Mouse (Mus musculus) Patski (cell line): ENCODE measurements around the gene Hoxa11. TPM values are rescaled to one million over a fixed set of nuclear protein-coding genes. Genes with fewer than 3 reads are reported as not detected.

ENCODE experiments used
- ATAC-seq: fragments of 100-300 bp; one replicate; pipeline ENCODE4 v1.8.0; 2021
- CTCF ChIA-PET: fragments of 350-600 bp; sonication (Branson Sonifier 250); formaldehyde crosslinking; loops from one replicate; lab custom pipeline; 2022; ENCODE audit warnings: inconsistent platforms; lab: Charles Lee
- POLR2A ChIA-PET: fragments of 350-600 bp; sonication (Branson Sonifier 250); formaldehyde crosslinking; loops from one replicate; lab custom pipeline; 2022; ENCODE audit warnings: antibody characterized with exemption, inconsistent platforms; lab: Charles Lee
- DNase-seq: peaks from one replicate; pipeline ENCODE4 v3.0.0-alpha.2; 2011; ENCODE audit warnings: low read depth, low spot score
- H3K27me3 ChIP-seq: fragments of 371-371 bp; one replicate; pipeline ENCODE4 v1.5.1; 2021
- CTCF ChIP-seq: fragments of 100-300 bp; IDR thresholded peaks from one replicate; pipeline ENCODE4 v1.5.1; 2021
- in situ Hi-C: fragments of 300-500 bp; cut with MboI; formaldehyde crosslinking; loops from 3 replicates; pipeline ENCODE4 v1.11.1; 2018; ENCODE audit warnings: low pct_unique_long_range_greater_than_20kb, mixed read lengths
- polyA plus RNA-seq: library from polyadenylated mRNA; unstranded; gene quantifications from one replicate; pipeline ENCODE4 v1.2.3, GENCODE M21; 2021

Hoxa11 gene
- polyA plus RNA-seq, 1 experiment from 2014 or later, result 19.3 TPM

- H3K27me3 ChIP-seq, result no peaks in the 10 kb centered on the region
- POLR2A ChIA-PET, result interaction anchor here (0.6 to 1.0 kb wide), 3 partner anchors 12 to 604 kb away, joined by 3 to 6 read pairs (median 4); no protein-coding TSS in a partner anchor
- no peak for TF ChIP-seq CTCF
- in situ Hi-C loops, result loop anchor here (25.0 kb wide), 1 partner anchor 490 kb away; no protein-coding TSS in a partner anchor
- ATAC-seq (no peak), DNase-seq (no peak)
- CTCF ChIA-PET, result interaction anchor here (0.7 to 2.6 kb wide), 8 partner anchors 9 to 327 kb away, joined by 3 to 7 read pairs (median 3); partner anchors contain the start of gene Hoxa10
Measured at GRCm38 (mm10) chr6:52202362-52203120, 43.1 kb downstream of the Hoxa11 start.

GRCm38 (mm10) chr6:52201269-52201668, 44.3 kb downstream of the Hoxa11 start:
- CTCF ChIA-PET, result interaction anchor here (1.0 to 2.6 kb wide), 8 partner anchors 10 to 326 kb away, joined by 3 to 7 read pairs (median 4); partner anchors contain the start of gene Hoxa10
- POLR2A ChIA-PET, result interaction anchor here (0.6 to 0.8 kb wide), 2 partner anchors 31 to 268 kb away, joined by 4 read pairs; no protein-coding TSS in a partner anchor
- DNase-seq (no peak), ATAC-seq (no peak)
- in situ Hi-C loops, result loop anchor here (25.0 kb wide), 1 partner anchor 489 kb away; no protein-coding TSS in a partner anchor
- no peak for TF ChIP-seq CTCF
- H3K27me3 ChIP-seq, result no peaks in the 10 kb centered on the region

GRCm38 (mm10) chr6:52200751-52201250, 44.8 kb downstream of the Hoxa11 start:
- DNase-seq, result no peak
- TF ChIP-seq CTCF, result no peak

DNA sequence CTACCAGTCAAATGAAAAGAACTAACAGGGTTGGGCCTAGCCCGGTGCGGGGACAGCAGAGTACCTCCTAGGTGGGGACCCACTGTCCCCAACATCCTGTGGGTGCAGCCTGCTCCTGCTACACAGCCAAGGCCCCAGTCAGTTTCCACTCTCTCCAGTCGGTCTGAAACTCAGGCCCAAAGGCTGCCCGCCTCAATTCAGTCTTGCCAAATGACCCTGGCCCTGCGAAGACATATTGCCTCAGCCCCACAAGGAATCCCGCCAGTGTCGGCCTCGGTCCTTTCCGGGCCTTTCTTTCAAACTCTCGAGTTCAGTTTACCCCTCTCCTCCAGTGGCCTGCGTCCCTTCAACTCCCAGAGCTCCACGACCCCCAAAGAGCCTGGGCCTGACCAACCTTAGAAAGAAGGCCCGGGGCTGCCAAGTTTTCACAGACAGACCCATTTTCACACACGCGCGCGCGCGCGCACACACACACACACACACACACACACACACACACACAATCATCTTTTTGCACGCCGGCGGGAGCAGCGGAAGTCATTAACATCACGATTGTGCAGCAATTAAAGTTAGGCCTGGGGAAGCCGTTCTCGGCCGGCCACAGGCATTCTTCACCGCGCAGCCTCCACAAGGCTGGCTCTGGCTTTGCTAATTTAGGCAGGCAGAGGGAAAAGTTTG, 45.4 kb downstream of the Hoxa11 start:
- no peak for DNase-seq
- ChIA-PET POLR2A (interaction anchor here (0.7 kb wide), 1 partner anchor 297 kb away, joined by 3 read pairs; no protein-coding TSS in a partner anchor), CTCF (interaction anchor here (1.1 to 1.7 kb wide), 2 partner anchors 16 to 53 kb away, joined by 3 to 7 read pairs; no protein-coding TSS in a partner anchor)
- no peaks in the 10 kb centered on the region for H3K27me3 ChIP-seq
- no peak for TF ChIP-seq CTCF
- no peak for ATAC-seq
- in situ Hi-C loops, result loop anchor here (25.0 kb wide), 1 partner anchor 488 kb away; no protein-coding TSS in a partner anchor

More at GRCm38 (mm10) chr6:52200751-52201250, 44.8 kb downstream of the Hoxa11 start:
- ChIA-PET POLR2A (no interaction called here), CTCF (interaction anchor here (1.1 to 2.6 kb wide), 6 partner anchors 11 to 322 kb away, joined by 3 to 7 read pairs (median 4); no protein-coding TSS in a partner anchor)
- H3K27me3 ChIP-seq, result no peaks in the 10 kb centered on the region
- in situ Hi-C loops, result loop anchor here (25.0 kb wide), 1 partner anchor 488 kb away; no protein-coding TSS in a partner anchor
- no peak for ATAC-seq

GRCm38 (mm10) chr6:52197271-52197670, 48.3 kb downstream of the Hoxa11 start:
- in situ Hi-C loops, result no loop called here
- ChIA-PET CTCF (interaction anchor here (0.8 to 1.6 kb wide), 4 partner anchors 13 to 321 kb away, joined by 3 to 4 read pairs (median 4); no protein-coding TSS in a partner anchor), POLR2A (interaction anchor here (0.6 to 0.9 kb wide), 3 partner anchors 19 to 36 kb away, joined by 3 to 5 read pairs (median 3); no protein-coding TSS in a partner anchor)
- no peak for TF ChIP-seq CTCF
- H3K27me3 ChIP-seq, result no peaks in the 10 kb centered on the region
- ATAC-seq (no peak), DNase-seq (no peak)

- in situ Hi-C loops, result no loop called here
- POLR2A ChIA-PET, result interaction anchor here (0.6 to 0.9 kb wide), 3 partner anchors 18 to 36 kb away, joined by 3 to 5 read pairs (median 3); no protein-coding TSS in a partner anchor
- H3K27me3 ChIP-seq, result no peaks in the 10 kb centered on the region
- DNase-seq (no peak), ATAC-seq (no peak)
- no peak for TF ChIP-seq CTCF
- CTCF ChIA-PET, result interaction anchor here (0.8 to 1.6 kb wide), 4 partner anchors 13 to 320 kb away, joined by 3 to 4 read pairs (median 4); no protein-coding TSS in a partner anchor
Measured at GRCm38 (mm10) chr6:52196811-52197210, 48.8 kb downstream of the Hoxa11 start.

DNA sequence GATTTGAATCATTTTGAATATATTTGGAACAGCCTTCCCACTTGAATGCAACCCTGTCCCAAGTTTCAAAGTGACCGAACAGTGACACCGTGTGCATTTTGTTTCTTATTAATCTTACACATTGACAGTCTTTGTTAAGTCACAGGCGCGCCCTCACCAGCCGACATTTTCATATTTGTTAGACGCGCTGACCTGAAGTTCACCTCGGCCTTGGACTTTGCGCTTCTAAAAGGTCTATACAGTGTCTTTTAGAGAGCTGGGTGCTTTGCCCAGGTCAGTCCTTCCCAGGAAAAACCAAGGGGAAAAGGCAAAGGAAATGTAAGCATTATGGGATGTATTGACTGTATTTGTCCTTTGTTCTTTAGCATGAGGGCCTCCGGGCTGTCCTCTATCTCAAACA, 50.9 kb downstream of the Hoxa11 start:
- in situ Hi-C loops, result no loop called here
- ATAC-seq (no peak), DNase-seq (no peak)
- CTCF ChIA-PET, result no interaction called here
- H3K27me3 ChIP-seq, result no peaks in the 10 kb centered on the region
- POLR2A ChIA-PET, result no interaction called here
- no peak for TF ChIP-seq CTCF

Other genes starting within 250 kb of the Hoxa11 start
- gene Skap2, start 233.3 kb downstream of the Hoxa11 start, polyA plus RNA-seq, result 83.3 TPM
- 3.6 TPM for gene Hoxa1, start 87.5 kb downstream of the Hoxa11 start, polyA plus RNA-seq
- gene Hoxa2, start 81.0 kb downstream of the Hoxa11 start, polyA plus RNA-seq, result 2.8 TPM
- 1.6 TPM for gene 5730596B20Rik, start 68.3 kb downstream of the Hoxa11 start, polyA plus RNA-seq
- 2.5 TPM for gene Hoxa4, start 54.1 kb downstream of the Hoxa11 start, polyA plus RNA-seq
- 21.4 TPM for gene Hoxa5, start 41.2 kb downstream of the Hoxa11 start, polyA plus RNA-seq
- gene Hoxa6, start 37.1 kb downstream of the Hoxa11 start, polyA plus RNA-seq, result 13.5 TPM
- 12.3 TPM for gene Hoxa3, start 32.5 kb downstream of the Hoxa11 start, polyA plus RNA-seq
- 8.7 TPM for gene Gm28308, start 32.5 kb downstream of the Hoxa11 start, polyA plus RNA-seq
- 51.6 TPM for gene Hoxa7, start 24.0 kb downstream of the Hoxa11 start, polyA plus RNA-seq
- 76.7 TPM for gene Hoxa9, start 14.7 kb downstream of the Hoxa11 start, polyA plus RNA-seq
- gene Hoxa10, start 5.0 kb downstream of the Hoxa11 start, polyA plus RNA-seq, result 104 TPM
- 12.4 TPM for gene Hoxa13, start 15.1 kb upstream of the Hoxa11 start, polyA plus RNA-seq
- not detected for gene Evx1, start 67.7 kb upstream of the Hoxa11 start, polyA plus RNA-seq